Mouse (Mus musculus): Measurements from ENCODE around the gene Ccdc117. TPM values are rescaled to one million over a fixed set of nuclear protein-coding genes. Genes with fewer than 3 reads are reported as not detected.

Ccdc117 gene
- polyA plus RNA-seq, 2 experiments from 2014 or later: 3.5 to 4.2 TPM

Other genes starting within 250 kb of the Ccdc117 start
- 10 to 100 TPM; 12.0 to 18.3 TPM for gene Znrf3, start 97.3 kb downstream of the Ccdc117 start, polyA plus RNA-seq (2017; shearing (Covaris generic))
- 10 to 100 TPM; 52.4 to 55.6 TPM for gene Xbp1, start 21.5 kb downstream of the Ccdc117 start, polyA plus RNA-seq (2017; shearing (Covaris generic))
- gene Ankrd36, start 27.5 kb upstream of the Ccdc117 start, polyA plus RNA-seq (2017; shearing (Covaris generic)): not detected
- gene Mrps24, start 173.5 kb upstream of the Ccdc117 start, polyA plus RNA-seq (2017; shearing (Covaris generic)): 10 to 100 TPM; 66.0 to 69.2 TPM
- 1 to 10 TPM; 3.7 to 6.1 TPM for gene Urgcp, start 220.2 kb upstream of the Ccdc117 start, polyA plus RNA-seq (2017; shearing (Covaris generic))
- 100 to 1,000 TPM; 119 to 149 TPM for gene Dbnl, start 246.3 kb upstream of the Ccdc117 start, polyA plus RNA-seq (2017; shearing (Covaris generic))

Data from activated CD4-positive, CD25-positive, alpha-beta regulatory T cell, adult 4 months (primary cell).